Mouse (Mus musculus) left cerebral cortex, adult 18-20 months (tissue): Measurements from ENCODE around the gene Slc27a5. TPM values are rescaled to one million over a fixed set of nuclear protein-coding genes. Genes with fewer than 3 reads are reported as not detected.

ENCODE experiments used
- total RNA-seq, 2 experiments: library from RNA; stranded (reverse); gene quantifications; 2 replicates each; pipeline ENCODE4 v1.2.3; 2021

Gene Slc27a5
- total RNA-seq, 2 experiments from 2014 or later: 0.28 TPM; not detected in 1

Other genes with a start within 250 kb of the Slc27a5 start
- 10 to 100 TPM; 21.2 to 22.8 TPM for gene Zscan18, start 194.6 kb downstream of the Slc27a5 start, total RNA-seq
- gene Zfp329, start 179.3 kb downstream of the Slc27a5 start, total RNA-seq: 10 to 100 TPM; 20.7 to 25.6 TPM
- 10 to 100 TPM; 14.7 to 16.2 TPM for gene Zfp110, start 163.4 kb downstream of the Slc27a5 start, total RNA-seq
- 1 to 10 TPM; 6.2 to 7.4 TPM for gene Zfp128, start 117.0 kb downstream of the Slc27a5 start, total RNA-seq
- 10 to 100 TPM; 15.7 to 16.2 TPM for gene Zscan22, start 100.4 kb downstream of the Slc27a5 start, total RNA-seq
- 100 to 1,000 TPM; 402 to 450 TPM for gene Rps5, start 75.9 kb downstream of the Slc27a5 start, total RNA-seq
- gene Rnf225, start 70.8 kb downstream of the Slc27a5 start, total RNA-seq: under 1 TPM; 0.59 to 0.60 TPM
- gene Zfp324, start 32.4 kb downstream of the Slc27a5 start, total RNA-seq: 1 to 10 TPM; 9.4 to 9.6 TPM
- gene Zfp446, start 20.3 kb downstream of the Slc27a5 start, total RNA-seq: 1 to 10 TPM; 7.9 to 8.1 TPM
- gene Trim28, start 922 bp upstream of the Slc27a5 start, total RNA-seq: 100 to 1,000 TPM; 206 to 207 TPM
- gene Zbtb45, start 11.8 kb upstream of the Slc27a5 start, total RNA-seq: 10 to 100 TPM; 35.3 to 38.3 TPM
- 100 to 1,000 TPM; 132 to 156 TPM for gene Chmp2a, start 36.6 kb upstream of the Slc27a5 start, total RNA-seq
- gene Ube2m, start 40.1 kb upstream of the Slc27a5 start, total RNA-seq: 100 to 1,000 TPM; 234 to 240 TPM
- 10 to 100 TPM in 1 of 2 experiments, 1 to 10 TPM in 1; 9.4 to 10.0 TPM for gene Mzf1, start 56.6 kb upstream of the Slc27a5 start, total RNA-seq
- gene Vmn1r85, start 97.0 kb upstream of the Slc27a5 start, total RNA-seq: not detected
- not detected for gene Vmn1r86, start 121.7 kb upstream of the Slc27a5 start, total RNA-seq
- not detected for gene Vmn1r87, start 142.0 kb upstream of the Slc27a5 start, total RNA-seq
- gene Vmn1r88, start 161.4 kb upstream of the Slc27a5 start, total RNA-seq: under 1 TPM; 0.05 to 0.14 TPM
- gene Vmn1r89, start 214.8 kb upstream of the Slc27a5 start, total RNA-seq: not detected